Comparison of ENCODE assay signal across 22 mouse cellular contexts in genomic region chr1:172302851-172303250, GRCm38 (mm10). TPM values are rescaled to one million over a fixed set of nuclear protein-coding genes. Genes with fewer than 3 reads are reported as not detected.
DNase-seq lines count a peak whose midpoint lies in the region; ATAC-seq and TF ChIP-seq lines count a peak whose summit lies in the region.
"Had no signal": no experiment of that assay in that cellular context is flagged by ENCODE, and none has a peak within 500 bp of the region (broad histone marks: within the 10 kb centered on the region; RNA-seq: fewer than 3 reads in every experiment).

No protein-coding gene starts in this region.

- H3K27me3 ChIP-seq in megakaryocyte, embryonic 14.5 days (replicated peaks): peaks cover 53% of the 10 kb centered on the region
- H3K27me3 ChIP-seq in limb, embryonic 11.5 days (ENCODE audit: control insufficient read depth, insufficient read depth, low read length): no peaks in the 10 kb centered on the region
- H3K27me3 ChIP-seq: embryonic facial prominence, embryonic 15.5 days had no signal

- WGBS in limb, embryonic 11.5 days: 2% methylated on average over 6 of the region's 6 CpGs

- H3K27ac ChIP-seq in gastrocnemius, adult 2 months: peak overlapping the region; percentile 98
- peak overlapping the region; percentile 48; the same call in 1 of the 2 replicates for H3K27ac ChIP-seq in limb, embryonic 11.5 days (replicated peaks; ENCODE audit: low read depth, low read length)
- H3K27ac ChIP-seq: embryonic facial prominence, embryonic 15.5 days had no signal

- H3K4me2 ChIP-seq in limb, embryonic 11.5 days (ENCODE audit: low read depth, severe bottlenecking): no peak overlapping the region
- H3K4me2 ChIP-seq: embryonic facial prominence, embryonic 15.5 days; heart, embryonic 11.5 days had no signal

- peak overlapping the region; percentile 19; the same call in 1 of the 2 replicates for H3K4me3 ChIP-seq in gastrocnemius, adult 2 months
- peak overlapping the region; percentile 28 for H3K4me3 ChIP-seq in megakaryocyte, embryonic 14.5 days (replicated peaks)
- H3K4me3 ChIP-seq in limb, embryonic 11.5 days (ENCODE audit: low read depth, low read length): no peak overlapping the region
- H3K4me3 ChIP-seq: embryonic facial prominence, embryonic 15.5 days; myocyte had no signal

- no peaks in the 10 kb centered on the region for H3K36me3 ChIP-seq in megakaryocyte, embryonic 14.5 days (replicated peaks; ENCODE audit: low read length)
- no peaks in the 10 kb centered on the region for H3K36me3 ChIP-seq in limb, embryonic 11.5 days (ENCODE audit: control insufficient read depth, insufficient read depth, low read length)
- H3K36me3 ChIP-seq: embryonic facial prominence, embryonic 15.5 days had no signal

- no peak for ATAC-seq in megakaryocyte, adult 5-6 weeks (ENCODE audit: poor library complexity, severe bottlenecking)
- ATAC-seq in limb, embryonic 11.5 days (ENCODE audit: insufficient number of reproducible peaks, low FRiP score, low TSS enrichment, low read depth): no peak
- ATAC-seq: forebrain, embryonic 16.5 days had no signal

- no peak for TF ChIP-seq CTCF in gastrocnemius, adult 2 months (IDR thresholded peaks at IDR 0.05)

- intact Hi-C loops in gastrocnemius, adult 2 months (cut with DNase I): no loop called here
- intact Hi-C loops in gastrocnemius, postnatal 36 days (cut with DNase I): no loop called here

- H3K9me3 ChIP-seq in megakaryocyte, embryonic 14.5 days: no peaks in the 10 kb centered on the region
- no peaks in the 10 kb centered on the region for H3K9me3 ChIP-seq in limb, embryonic 11.5 days (ENCODE audit: control insufficient read depth, low read length)
- H3K9me3 ChIP-seq: embryonic facial prominence, embryonic 15.5 days had no signal

- peak; percentile 49 for DNase-seq in gastrocnemius, adult 2 months
- no peak for DNase-seq in gastrocnemius, postnatal 36 days
- DNase-seq in embryo, embryonic 10 days (ENCODE audit: low spot score): peak; percentile 68
- peak; percentile 68 for DNase-seq in limb, embryonic 11.5 days (ENCODE audit: low spot score)
- no peak for DNase-seq in spleen, postnatal 4 days (ENCODE audit: low spot score in 2 of 2)
- no peak for DNase-seq in retina, postnatal 1 day
- DNase-seq: adrenal gland, adult 2 months; cerebellum, adult 9-10 months; kidney, adult 2 months; lung, postnatal 4 days; thymus, postnatal 25 days had no signal

- no peak overlapping the region for H3K9ac ChIP-seq in limb, embryonic 11.5 days (ENCODE audit: low read length)
- H3K9ac ChIP-seq: embryonic facial prominence, embryonic 15.5 days had no signal

- peaks cover 53% of the 10 kb centered on the region for H3K4me1 ChIP-seq in megakaryocyte, embryonic 14.5 days
- peaks cover 33% of the 10 kb centered on the region for H3K4me1 ChIP-seq in limb, embryonic 11.5 days (ENCODE audit: control insufficient read depth, insufficient read depth, low read length)

RNA-seq across cellular contexts. Expression of gene Atp1a2, which starts 5.0 kb away (rescaled TPM):
- total RNA-seq in gastrocnemius, adult 2 months (2021): 1,000 to 10,000 TPM in 1 of 2 experiments, 100 to 1,000 TPM in 1; 838 to 1,060 TPM
- total RNA-seq in gastrocnemius, postnatal 36 days (2021): 1,000 to 10,000 TPM in 1 of 2 experiments, 100 to 1,000 TPM in 1; 930 to 1,020 TPM
- polyA plus RNA-seq in megakaryocyte, embryonic 14.5 days (2012; ENCODE audit: insufficient read depth, low replicate concordance): 0.03 TPM in 1 of 2 replicates, not detected in the other
- 0.02 TPM in 1 of 2 replicates, not detected in the other for total RNA-seq in megakaryocyte, adult 5-6 weeks (2015)
- total RNA-seq in megakaryocyte, adult 5-6 weeks (2017): not detected in 2 replicates
- polyA plus RNA-seq in limb, embryonic 11.5 days (2014; fragmentation: Nextera tagmentation; extraction: Ambion mirVana): 1.4 and 1.5 TPM in 2 replicates
- total RNA-seq: hematopoietic stem cell, adult 5-6 weeks had no signal

RNA-seq across cellular contexts. Expression of gene Kcnj9, which starts 26.3 kb away (rescaled TPM):
- not detected for total RNA-seq in gastrocnemius, adult 2 months (2021)
- not detected for total RNA-seq in gastrocnemius, postnatal 36 days (2021)
- polyA plus RNA-seq in megakaryocyte, embryonic 14.5 days (2012; ENCODE audit: insufficient read depth, low replicate concordance): 0.13 TPM in 1 of 2 replicates, not detected in the other
- not detected in 2 replicates for total RNA-seq in megakaryocyte, adult 5-6 weeks (2015)
- total RNA-seq in megakaryocyte, adult 5-6 weeks (2017): not detected in 2 replicates
- not detected in 2 replicates for polyA plus RNA-seq in limb, embryonic 11.5 days (2014; fragmentation: Nextera tagmentation; extraction: Ambion mirVana)
- total RNA-seq: gastrocnemius, adult 8-10 months; hematopoietic stem cell, adult 5-6 weeks had no signal

RNA-seq across cellular contexts. Expression of gene Kcnj10, which starts 38.2 kb away (rescaled TPM):
- under 1 TPM in 1 of 2 experiments, not detected in 1; 0.06 TPM for total RNA-seq in gastrocnemius, adult 2 months (2021)
- total RNA-seq in gastrocnemius, postnatal 36 days (2021): not detected
- polyA plus RNA-seq in megakaryocyte, embryonic 14.5 days (2012; ENCODE audit: insufficient read depth, low replicate concordance): 0.12 TPM in 1 of 2 replicates, not detected in the other
- 0.23 and 0.42 TPM in 2 replicates for total RNA-seq in megakaryocyte, adult 5-6 weeks (2015)
- total RNA-seq in megakaryocyte, adult 5-6 weeks (2017): 0.26 and 0.28 TPM in 2 replicates
- 0.07 and 0.11 TPM in 2 replicates for polyA plus RNA-seq in limb, embryonic 11.5 days (2014; fragmentation: Nextera tagmentation; extraction: Ambion mirVana)
- total RNA-seq: hematopoietic stem cell, adult 5-6 weeks had no signal
- polyA plus RNA-seq: myocyte had no signal

RNA-seq across cellular contexts. Expression of gene Igsf8, which starts 41.4 kb away (rescaled TPM):
- 1 to 10 TPM; 7.4 to 8.3 TPM for total RNA-seq in gastrocnemius, adult 2 months (2021)
- total RNA-seq in gastrocnemius, postnatal 36 days (2021): 1 to 10 TPM; 8.4 to 9.8 TPM
- 18.9 and 46.3 TPM in 2 replicates for polyA plus RNA-seq in megakaryocyte, embryonic 14.5 days (2012; ENCODE audit: insufficient read depth, low replicate concordance)
- 29.6 and 40.0 TPM in 2 replicates for total RNA-seq in megakaryocyte, adult 5-6 weeks (2015)
- 26.1 and 34.4 TPM in 2 replicates for total RNA-seq in megakaryocyte, adult 5-6 weeks (2017)
- 31.9 and 35.4 TPM in 2 replicates for polyA plus RNA-seq in limb, embryonic 11.5 days (2014; fragmentation: Nextera tagmentation; extraction: Ambion mirVana)

RNA-seq across cellular contexts. Expression of gene Atp1a4, which starts 44.6 kb away (rescaled TPM):
- under 1 TPM; 0.20 to 0.43 TPM for total RNA-seq in gastrocnemius, adult 2 months (2021)
- total RNA-seq in gastrocnemius, postnatal 36 days (2021): under 1 TPM; 0.51 to 0.72 TPM
- not detected in 2 replicates for polyA plus RNA-seq in megakaryocyte, embryonic 14.5 days (2012; ENCODE audit: insufficient read depth, low replicate concordance)
- total RNA-seq in megakaryocyte, adult 5-6 weeks (2015): not detected in 2 replicates
- not detected in 2 replicates for total RNA-seq in megakaryocyte, adult 5-6 weeks (2017)
- not detected in 2 replicates for polyA plus RNA-seq in limb, embryonic 11.5 days (2014; fragmentation: Nextera tagmentation; extraction: Ambion mirVana)
- total RNA-seq: hematopoietic stem cell, adult 5-6 weeks; layer of hippocampus, adult 8-10 months; left cerebral cortex, postnatal 36 days had no signal
- polyA plus RNA-seq: embryonic facial prominence, embryonic 15.5 days; forebrain, embryonic 16.5 days; liver, embryonic 16.5 days had no signal

Comparison
In these comparisons a context has a peak if more than half of its experiments do, and no peak if none do; other contexts are left out.
1. DNase-seq: peak in gastrocnemius, adult 2 months (single experiment), embryo, embryonic 10 days (single experiment) and limb, embryonic 11.5 days (single experiment); none in gastrocnemius, postnatal 36 days (0 of 2), spleen, postnatal 4 days (0 of 2) and retina, postnatal 1 day (single experiment).
2. RNA of gene Atp1a2, which starts 5.0 kb away (total RNA-seq): 838 to 1,060 TPM in gastrocnemius, adult 2 months and 930 to 1,020 TPM in gastrocnemius, postnatal 36 days; 0.02 TPM in megakaryocyte, adult 5-6 weeks; every median in the first group is over 100 times any median in the second.